In the genomic region with DNA sequence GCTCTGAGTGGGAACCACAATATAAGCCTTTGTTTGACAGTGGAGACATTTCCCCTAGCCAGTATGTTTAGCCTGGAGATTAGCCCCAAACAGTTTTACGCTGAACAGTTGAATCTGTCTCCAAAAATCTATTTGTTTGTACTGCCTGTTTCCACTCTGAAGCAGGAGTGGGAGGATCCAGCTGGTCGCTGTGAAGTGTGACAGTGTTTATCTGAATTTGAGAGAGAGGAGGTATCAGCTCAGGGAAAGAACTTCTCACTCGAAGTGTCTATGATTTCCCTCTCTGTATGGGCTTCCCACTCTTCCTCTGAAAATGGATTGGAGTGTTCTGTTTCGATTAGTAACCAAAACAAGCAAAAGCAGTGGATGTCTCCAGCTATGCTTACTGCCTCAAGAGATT, we compare ENCODE assay signal across 18 mouse cellular contexts.
DNase-seq lines count a peak whose midpoint lies in the region; ATAC-seq lines count a peak whose summit lies in the region.
"Had no signal": no experiment of that assay in that cellular context is flagged by ENCODE, and none has a peak within 500 bp of the region (broad histone marks: within the 10 kb centered on the region; RNA-seq: fewer than 3 reads in every experiment).

No protein-coding gene starts in this region.

- H3K4me1 ChIP-seq in kidney, embryonic 14.5 days (ENCODE audit: control insufficient read depth, insufficient read depth, low read length): no peaks in the 10 kb centered on the region
- H3K4me1 ChIP-seq: midbrain, embryonic 10.5 days had no signal

- no peak overlapping the region for H3K27ac ChIP-seq in kidney, embryonic 14.5 days (ENCODE audit: low read depth, low read length)
- H3K27ac ChIP-seq: gastrocnemius, adult 2 months; midbrain, embryonic 10.5 days had no signal

- no peak overlapping the region for H3K9ac ChIP-seq in kidney, embryonic 14.5 days (ENCODE audit: low read depth, low read length)

- 30% methylated on average over 4 of the region's 4 CpGs for WGBS in kidney, embryonic 14.5 days

- H3K27me3 ChIP-seq in kidney, embryonic 14.5 days (ENCODE audit: control insufficient read depth, insufficient read depth, low read length): no peaks in the 10 kb centered on the region
- H3K27me3 ChIP-seq: CH12.LX had no signal

- no peaks in the 10 kb centered on the region for H3K36me3 ChIP-seq in kidney, embryonic 14.5 days (ENCODE audit: control insufficient read depth, insufficient read depth, low read length)
- H3K36me3 ChIP-seq: midbrain, embryonic 10.5 days had no signal

- no peak overlapping the region for H3K4me3 ChIP-seq in kidney, embryonic 14.5 days (ENCODE audit: low read length)
- H3K4me3 ChIP-seq: gastrocnemius, adult 2 months; midbrain, embryonic 10.5 days had no signal

- H3K9me3 ChIP-seq in kidney, embryonic 14.5 days (ENCODE audit: control insufficient read depth, low read length): no peaks in the 10 kb centered on the region
- H3K9me3 ChIP-seq: midbrain, embryonic 10.5 days had no signal

- ATAC-seq in kidney, embryonic 14.5 days (ENCODE audit: low FRiP score, low TSS enrichment): peak; percentile 68; the same call in 1 of the 2 replicates
- ATAC-seq: forebrain, embryonic 14.5 days; hindbrain, embryonic 16.5 days had no signal

- no peak overlapping the region for H3K4me2 ChIP-seq in kidney, embryonic 14.5 days (replicated peaks; ENCODE audit: low read depth, low read length)
- H3K4me2 ChIP-seq: heart, embryonic 11.5 days had no signal

- DNase-seq in kidney, adult 18-20 months: no peak
- peak; percentile 57 for DNase-seq in right cerebral cortex, adult 18-20 months
- no peak for DNase-seq in right cerebral cortex, postnatal 14 days
- peak; percentile 3 to 26 for DNase-seq in left cerebral cortex, adult 9 months (ENCODE audit: low spot score in 2 of 2)
- DNase-seq in cerebellum, adult 18-20 months: no peak
- DNase-seq in gastrocnemius, postnatal 4 days (ENCODE audit: low spot score in 2 of 2): no peak
- no peak for DNase-seq in heart, adult 9 months (ENCODE audit: low spot score in 2 of 2)
- DNase-seq: cerebellum, postnatal 25 days; gastrocnemius, adult 2 months; kidney, postnatal 36 days; lung, postnatal 36 days; thymus, adult 2 months had no signal

Comparison
In these comparisons a context has a peak if more than half of its experiments do, and no peak if none do; other contexts are left out.
1. DNase-seq: peak in right cerebral cortex, adult 18-20 months (single experiment) and left cerebral cortex, adult 9 months (2 of 2); none in kidney, adult 18-20 months (single experiment), right cerebral cortex, postnatal 14 days (single experiment), cerebellum, adult 18-20 months (0 of 2), gastrocnemius, postnatal 4 days (0 of 2) and heart, adult 9 months (0 of 2).